Mouse (Mus musculus) fat pad, adult 2 months (tissue): Measurements from ENCODE around the gene Nrp2.

ENCODE experiments used
- DNase-seq: peaks from one replicate; pipeline ENCODE4 v3.0.0-alpha.2; 2011; ENCODE audit warnings: low read depth, low spot score; ENCODE audit errors: extremely low read depth

Nrp2 gene

DNA sequence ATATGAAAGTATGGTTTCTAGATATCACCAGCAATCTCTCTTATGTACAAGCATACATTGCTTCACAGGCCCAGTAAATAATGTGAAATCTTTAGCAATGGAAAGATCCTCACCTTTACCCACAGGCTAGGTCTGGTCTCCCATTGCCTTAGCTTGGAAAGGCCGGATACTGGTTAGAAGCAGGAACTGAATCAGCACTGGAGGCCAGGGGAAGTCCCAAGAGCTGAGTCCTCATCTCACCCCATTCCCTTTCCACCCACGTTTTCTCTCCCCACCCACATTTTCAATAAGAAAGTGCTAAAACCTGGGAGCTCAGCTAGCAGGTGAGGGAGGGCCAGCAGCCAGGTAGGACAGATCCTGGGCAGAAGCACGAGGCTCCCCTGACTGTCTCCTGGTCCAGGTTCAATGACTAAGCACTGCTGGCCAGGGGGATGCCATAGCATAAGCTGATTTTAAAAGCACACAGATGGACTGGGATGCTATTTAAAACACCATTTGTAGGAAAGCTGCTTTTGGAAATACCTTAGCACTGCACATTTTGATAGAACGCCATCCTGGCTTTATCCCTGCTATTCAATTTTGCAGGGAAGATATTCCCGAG, 47.4 kb downstream of the Nrp2 start:
- DNase-seq = no peak

DNA sequence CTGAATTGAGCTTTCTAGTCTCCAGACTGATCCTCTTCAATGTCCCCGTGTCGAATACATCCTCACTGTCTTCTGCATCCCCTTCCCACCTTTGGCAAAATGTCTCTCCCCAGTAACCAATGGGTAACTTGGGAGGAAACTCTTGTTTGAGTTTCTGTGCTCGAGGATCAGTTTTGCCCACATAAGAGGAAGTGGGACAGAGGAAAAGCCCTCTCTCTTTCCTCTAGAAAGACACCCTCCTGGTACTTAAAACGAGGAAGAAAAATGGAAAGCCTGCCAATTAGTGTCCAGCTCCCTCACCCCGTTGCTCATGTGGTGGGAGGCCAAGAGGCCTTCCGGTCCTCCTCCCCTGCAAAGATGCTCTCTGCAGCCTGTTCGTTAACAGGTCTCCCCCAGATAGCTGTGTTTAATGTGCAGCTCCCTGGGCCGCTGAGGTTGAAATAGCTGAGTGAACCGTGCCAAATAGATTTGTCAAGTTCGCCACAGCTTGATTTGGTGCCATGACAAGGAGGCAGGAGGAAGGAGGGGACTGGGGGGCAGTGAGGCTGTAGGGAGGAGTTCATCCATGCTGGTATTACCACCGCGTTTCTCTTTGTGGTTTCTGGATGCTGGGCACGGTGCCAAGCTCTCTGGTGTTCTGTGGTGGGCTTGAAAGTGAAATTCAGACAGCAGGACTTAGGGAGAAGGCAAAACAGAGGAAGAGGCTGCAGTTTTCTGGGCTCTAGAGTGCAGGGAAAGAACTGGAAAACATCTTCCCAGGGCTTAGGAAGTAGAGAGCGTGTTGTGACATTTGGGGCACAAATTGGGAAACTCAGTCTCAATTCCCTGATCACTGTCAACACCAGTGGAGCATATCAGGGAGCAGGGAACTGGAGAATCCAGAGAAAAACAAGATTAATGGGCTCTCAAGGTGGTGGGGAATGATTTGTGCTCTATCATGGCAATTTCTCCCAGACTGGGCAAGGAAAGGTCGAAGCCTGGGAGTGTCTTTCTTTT, 48.2 kb downstream of the Nrp2 start:
- DNase-seq = no peak

DNA sequence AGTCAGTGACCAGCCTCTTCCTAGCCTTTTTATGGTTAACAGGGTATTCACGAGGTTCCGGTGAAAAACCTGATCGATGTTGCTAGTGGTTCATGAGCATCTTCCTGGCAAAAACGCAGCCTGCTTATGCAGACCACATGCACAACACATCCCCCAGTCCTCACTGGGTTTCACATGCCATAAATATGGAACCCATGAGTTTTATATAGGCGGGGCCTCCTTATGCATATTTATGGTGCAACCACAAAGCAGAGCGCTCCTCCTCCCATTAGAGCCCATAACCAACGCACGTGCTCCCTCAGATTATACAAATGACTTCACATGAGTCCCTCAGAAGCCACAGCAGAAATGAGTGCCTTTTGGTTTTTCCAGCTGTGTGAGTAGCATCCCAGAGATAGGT, 49.0 kb downstream of the Nrp2 start:
- DNase-seq = no peak

DNA sequence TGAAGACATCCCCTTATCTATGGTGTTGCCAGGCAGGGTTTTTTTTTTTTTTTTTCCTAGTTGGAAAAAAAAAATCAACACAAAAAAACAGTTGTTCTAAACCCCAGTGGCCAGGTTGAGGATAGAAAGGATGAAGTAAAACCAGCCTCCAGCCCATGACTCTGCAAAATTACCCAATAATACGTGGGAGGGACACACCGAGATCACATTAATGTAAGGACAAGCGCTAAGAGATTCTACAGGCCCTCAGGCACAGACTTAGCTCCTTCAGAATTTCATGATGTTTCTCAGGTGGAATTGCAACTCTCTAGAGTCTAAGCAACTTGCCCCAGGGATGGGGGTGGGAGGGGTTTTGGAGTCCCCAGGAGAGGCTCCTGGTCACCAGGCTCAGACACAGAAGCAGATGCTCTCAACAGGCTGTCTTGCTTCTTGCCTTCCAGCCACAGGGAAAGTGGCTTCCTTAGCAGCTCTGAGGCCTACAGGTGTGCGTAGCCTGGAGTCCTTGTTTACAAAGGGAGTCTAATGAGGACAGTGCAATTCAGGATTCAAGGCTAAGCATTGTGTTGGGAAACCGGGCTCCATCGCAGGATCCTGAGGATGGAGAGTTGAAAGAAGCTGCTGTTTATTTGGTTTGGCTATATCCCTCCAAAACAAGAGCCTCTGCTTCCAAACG, 49.7 kb downstream of the Nrp2 start:
- peak; percentile 98 for DNase-seq

DNA sequence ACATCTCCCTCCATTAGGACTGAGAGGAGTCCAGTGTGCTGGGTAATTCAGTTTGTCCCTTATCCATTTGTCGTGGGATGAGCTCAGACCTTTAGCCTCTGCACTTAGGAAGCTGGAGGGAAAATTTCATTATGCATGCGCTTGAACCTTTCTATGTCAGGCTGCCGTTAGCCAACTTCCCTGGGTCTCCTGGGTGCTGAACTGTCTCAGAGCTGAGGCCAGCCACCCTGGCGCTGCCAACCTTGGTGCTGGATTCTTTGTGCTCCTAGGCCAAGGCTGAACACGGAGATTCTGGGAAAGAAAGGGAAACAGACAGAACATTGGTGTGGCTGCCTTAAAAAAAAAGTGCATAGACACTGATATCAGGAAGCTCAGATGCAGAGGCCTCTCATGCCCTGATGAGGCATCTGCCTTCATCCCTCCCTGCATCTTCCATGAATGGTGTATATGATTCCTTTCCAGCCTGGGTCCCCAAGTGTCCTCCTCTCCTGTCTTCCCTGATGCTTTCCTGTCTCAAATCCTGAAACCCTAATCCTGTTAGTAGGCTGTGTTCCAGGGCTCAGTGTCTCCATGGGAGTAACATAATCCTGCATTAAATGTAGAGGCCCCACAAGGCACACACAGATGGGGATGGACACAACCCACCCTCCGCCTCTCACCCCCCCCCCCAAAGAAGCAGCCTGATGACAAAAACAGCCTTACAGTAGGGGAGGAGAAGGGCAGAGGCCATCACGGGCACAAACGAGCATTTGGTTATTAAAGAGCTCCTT, 51.2 kb downstream of the Nrp2 start:
- no peak for DNase-seq

DNA sequence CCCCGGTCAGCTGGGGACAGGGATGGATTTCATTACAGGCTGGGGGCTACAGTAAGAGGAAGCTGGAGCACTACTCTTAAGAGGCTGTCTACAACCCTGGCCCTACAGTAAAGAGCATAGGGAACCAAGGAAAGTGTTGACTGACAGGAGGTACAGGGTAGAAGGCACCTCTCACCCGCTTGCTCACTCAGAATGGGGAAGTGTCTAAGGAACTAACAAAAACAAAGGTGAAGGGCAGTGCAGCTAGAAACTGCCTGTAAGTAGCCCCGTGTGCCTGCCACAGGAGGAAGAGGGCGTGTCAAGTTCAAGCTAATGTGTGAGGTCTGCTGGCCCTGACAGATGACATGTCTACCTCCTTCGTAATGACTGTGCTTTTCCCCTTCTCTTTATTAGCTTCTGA, 57.0 kb downstream of the Nrp2 start:
- no peak for DNase-seq

DNA sequence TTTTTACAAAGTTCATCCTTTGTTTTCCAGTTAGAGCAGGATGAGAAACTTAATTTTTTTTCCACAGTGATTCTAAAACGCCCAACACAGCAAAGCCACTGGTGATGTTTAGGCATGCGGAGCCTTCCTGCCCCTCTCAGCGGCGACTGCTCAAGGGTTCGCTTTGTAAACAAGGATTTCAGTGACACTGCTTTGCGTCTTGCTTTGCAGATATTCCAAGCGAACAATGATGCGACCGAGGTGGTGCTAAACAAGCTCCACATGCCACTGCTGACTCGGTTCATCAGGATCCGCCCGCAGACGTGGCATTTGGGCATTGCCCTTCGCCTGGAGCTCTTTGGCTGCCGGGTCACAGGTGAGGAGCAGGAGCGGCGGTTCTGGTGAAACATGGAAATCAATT, 57.5 kb downstream of the Nrp2 start:
- no peak for DNase-seq

DNA sequence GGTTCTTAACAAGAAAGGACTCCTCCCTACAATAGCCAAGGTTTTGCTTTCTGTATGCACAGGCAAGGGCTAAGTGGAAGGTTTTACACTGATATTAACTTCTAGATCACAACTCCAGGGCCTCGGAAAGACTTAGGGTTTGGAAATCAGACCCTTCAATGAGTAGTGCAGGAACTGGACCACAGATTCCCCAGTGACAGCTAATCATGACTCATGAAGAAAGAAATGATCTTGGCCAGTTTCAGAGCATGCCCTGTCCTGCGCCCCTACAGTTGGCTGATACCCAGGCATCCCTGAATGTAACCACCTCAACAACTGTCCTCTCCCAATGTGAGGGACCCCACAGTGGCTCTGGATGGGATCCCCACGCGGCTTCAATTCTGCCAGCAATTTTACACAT, 60.7 kb downstream of the Nrp2 start:
- no peak for DNase-seq

DNA sequence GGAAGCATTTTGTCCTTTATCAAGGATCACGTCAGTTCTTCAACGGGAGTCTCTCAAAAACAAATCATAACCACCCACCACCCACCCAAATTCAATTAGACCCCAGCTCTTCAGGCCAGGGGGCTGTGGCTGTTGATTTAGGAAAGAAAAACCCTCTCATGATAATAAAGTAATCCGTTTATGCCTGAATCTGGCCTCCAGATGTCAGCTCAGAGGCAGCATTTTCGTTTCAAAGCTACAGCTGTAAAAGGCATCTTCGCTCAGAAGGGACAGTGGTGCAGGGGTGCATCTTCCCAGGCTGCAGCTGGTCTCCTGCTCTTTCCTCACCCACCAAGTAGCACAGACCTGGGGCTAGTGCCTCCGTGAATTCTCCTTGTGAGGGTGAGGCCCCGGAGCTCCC, 62.1 kb downstream of the Nrp2 start:
- no peak for DNase-seq

DNA sequence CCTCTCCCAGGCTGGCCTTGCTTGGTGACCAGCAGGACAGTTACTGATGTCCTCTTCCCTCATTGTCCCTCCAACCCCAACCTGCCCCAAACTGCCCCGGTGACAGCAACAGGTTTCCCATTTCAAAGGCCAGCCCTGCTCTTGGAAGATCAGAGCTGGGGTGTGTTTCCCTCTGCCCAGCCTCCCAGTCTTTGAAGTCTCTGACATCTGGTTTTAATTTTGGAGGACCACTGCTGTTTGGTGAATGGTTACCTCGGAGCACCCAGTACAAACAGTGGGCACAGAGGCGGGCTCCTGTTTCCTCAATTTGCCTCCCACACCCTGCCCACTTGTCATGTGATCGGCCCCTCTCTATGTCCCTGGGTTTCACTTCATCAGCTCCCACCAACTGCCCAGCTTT, 63.7 kb downstream of the Nrp2 start:
- DNase-seq = no peak

DNA sequence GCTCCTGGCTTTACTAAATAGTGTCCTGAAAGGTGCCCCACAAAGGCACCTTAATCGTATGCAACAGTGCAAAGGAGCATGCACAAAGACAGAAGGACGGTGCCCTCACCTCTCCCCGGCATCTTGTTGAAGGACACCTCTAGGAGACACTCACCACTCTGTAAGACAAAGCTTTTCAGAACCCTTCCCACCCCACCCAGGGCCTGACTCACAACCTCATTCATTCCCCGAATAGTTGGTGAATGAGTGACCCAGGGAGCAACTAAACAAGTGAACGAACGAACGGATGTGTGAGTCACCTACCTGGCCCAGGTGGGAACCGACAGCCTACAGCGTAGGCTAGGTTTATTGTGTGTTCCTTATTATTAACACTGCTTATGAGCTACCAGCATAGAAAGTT, 64.5 kb downstream of the Nrp2 start:
- DNase-seq = no peak

DNA sequence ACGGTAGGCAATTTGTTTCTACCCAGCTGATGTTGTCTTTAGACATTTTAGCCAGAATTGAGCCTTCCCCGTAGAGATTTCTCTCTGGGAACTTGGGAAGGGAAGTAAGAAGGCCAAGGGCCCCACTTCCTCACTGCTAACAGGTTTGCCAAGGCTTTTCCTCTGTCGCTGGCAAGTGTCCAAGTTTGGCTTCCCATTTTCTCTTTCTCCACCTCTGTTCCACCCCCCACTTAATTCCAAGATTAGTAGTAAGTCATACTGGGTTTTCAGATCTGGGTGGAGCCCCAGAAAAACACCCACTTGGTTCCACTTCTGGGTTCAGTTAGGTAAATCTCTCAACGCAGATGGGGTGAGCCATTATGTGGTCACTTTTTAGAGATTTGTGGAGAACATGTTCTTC, 67.5 kb downstream of the Nrp2 start:
- DNase-seq = no peak

DNA sequence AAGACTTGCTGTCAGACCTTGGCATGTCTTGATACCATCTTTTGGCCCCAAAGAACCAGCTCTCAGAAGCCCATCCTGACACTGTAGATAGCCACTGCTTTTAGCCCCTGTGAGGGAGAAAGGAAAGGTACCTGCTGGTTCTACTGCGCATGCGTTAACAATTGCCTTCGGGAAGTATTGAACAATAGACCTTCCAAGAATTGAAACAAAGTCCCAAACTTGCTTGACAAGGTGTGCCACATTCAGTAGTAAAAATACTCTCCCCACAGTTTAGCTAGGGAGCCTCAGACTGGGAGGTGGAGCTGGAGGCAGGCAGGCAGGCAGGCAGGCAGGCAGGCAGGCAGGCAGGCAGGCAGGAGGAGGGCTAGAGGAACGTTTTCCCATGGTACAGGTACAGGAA, 69.3 kb downstream of the Nrp2 start:
- no peak for DNase-seq

DNA sequence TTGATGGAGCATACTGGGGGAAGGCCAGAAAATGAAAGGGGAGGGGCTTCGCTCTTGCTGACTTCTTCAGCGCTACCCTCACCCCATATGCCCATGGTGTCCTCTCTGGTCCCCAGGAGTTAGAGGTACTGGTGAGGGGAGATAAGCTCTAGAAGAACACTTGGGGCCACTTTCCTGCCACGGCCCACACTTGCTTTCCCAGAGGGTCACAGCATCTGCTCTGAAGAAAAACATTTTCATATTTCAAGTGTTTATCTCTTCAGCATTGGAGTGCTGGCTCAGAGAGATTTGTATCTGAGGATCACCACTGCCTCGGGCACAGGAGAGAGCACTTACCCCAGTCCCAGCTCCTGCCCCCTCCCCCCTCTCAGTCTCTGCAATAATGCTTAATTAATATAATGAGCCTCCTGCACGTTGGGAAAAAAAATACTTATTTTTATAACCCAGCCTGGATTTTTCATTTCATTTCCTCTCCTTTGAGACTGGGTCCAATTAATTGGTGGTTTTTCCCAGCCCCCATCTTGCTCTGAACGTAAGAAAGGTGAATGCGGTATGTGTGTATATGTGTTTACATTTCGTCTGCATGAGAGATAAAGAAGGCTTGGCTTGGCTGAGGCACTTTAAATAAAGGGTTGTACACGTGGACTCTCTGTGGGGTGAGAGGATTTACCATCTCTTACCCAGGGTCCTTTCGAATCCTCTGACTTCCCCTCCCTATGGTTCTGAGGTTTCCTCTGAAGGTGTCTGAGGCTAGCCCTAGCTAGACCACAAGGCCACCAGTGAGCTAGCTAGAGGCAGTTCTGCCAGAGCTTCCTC, 70.2 kb downstream of the Nrp2 start:
- DNase-seq = no peak

DNA sequence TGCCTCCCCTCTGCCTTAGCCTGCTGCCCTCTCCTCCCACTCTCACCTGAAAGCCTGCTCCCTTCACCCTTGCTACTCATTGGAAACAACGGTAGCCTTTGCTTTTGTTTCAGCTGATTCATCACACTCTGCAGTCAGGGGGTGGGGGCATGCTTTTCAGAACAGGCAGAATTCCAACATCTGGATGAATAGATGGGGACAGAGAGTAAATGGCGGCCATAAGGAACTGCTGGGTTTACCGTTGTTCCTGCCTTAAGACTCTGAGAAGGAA, 70.8 kb downstream of the Nrp2 start:
- no peak for DNase-seq

DNA sequence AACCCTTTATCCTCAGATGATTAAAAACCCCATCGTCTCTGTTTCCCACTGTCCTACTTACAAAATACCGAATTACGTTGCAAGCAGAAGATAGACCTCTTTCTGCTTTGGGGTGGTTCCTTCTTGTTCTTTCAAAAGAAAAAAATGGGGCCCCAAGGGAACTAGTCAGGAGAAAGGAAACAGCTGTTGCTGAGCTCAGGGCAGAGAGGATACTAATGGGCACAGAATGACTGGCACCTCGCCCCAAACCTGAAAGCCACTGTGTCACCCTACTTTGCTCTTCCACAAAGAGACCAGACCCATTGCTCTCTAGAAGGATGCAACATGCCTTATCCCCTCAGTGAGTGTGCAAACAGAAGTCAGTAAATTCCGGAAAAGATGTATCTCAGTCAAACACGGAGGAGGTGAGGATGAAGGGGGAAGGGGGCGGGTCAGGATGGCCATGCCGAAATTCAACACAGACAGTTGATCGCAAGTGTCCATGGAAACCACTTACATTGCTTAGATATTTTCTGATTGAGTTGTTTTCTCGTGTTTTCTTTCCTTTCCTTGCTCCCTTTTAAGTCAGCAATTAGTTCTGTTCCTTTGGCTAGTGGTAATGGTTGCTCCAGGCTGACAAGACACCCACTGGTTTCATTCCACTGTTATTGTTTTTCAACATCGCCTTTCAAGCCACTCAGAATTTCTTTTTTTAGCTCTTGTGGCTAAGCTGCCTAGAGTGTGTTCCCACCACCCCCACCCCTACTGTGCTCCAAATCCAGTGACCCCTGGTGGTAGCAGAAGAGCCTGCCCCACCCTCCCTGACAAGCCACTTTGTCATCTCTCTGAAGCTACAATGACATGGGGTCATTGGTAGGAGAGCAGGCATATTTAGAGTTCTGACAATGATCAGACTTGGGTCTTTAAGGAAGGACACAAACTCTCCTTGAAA, 71.5 kb downstream of the Nrp2 start:
- DNase-seq = no peak

DNA sequence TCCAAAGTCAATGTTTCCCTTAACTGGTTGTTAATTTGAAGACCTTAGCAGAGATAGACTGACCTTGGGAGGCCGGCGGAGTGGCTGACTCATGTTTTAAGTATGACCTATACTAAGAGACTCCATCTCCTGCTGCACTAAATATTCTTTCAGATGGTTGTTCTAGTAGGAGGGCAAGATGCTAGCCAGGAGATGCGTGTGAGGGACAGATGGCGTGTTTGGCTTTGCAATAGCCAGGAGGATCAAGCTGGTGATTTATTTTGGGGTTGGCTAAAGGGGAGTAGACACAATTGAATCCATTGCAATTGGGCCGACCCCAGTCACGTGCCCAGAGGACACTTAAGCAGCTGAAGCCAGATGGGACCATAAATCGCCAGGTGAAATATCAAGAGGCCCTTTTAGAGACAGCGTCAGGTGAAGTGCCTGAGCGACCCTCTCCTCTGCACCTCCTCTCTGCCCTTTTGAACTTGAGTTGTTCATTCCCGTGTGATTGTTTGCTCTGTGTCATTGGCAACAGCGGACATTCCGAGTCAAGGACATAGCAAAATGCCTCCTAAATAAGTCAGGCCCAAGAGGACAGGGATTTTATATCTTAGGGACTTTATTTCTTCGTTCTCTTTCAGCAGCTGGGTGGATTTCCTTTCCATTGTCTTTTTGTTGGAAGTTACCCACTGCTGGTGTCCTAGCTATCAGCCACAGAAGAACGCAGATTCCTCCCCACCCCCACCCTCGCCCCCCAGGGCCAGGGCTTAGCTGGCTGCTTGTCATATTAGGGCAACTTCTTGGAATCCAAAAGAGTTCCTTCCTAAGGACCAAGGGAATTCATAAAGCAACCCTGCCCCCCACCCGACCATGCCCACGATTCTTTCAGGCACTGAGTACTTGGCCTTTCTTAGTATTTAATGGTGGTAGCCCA, 74.5 kb downstream of the Nrp2 start:
- no peak for DNase-seq

DNA sequence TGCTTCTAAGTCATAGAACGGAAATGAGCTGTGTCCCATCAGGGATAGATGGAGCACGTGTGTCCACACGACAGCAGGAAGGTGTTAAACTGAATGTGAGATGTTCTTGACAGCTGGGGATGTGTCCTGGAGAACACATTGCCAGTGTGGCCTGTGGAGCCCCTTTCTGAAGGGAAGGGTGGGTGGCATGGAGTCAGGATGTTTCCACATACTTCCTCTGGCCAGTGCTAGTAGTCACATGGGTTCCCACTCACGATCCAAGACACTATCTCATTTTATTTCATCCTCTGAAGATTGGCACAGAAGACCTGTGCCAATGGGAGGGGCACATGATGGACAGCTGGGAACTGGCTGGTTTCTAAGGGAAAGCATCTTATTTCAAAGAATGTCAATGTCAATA, 75.8 kb downstream of the Nrp2 start:
- no peak for DNase-seq
